Mouse (Mus musculus): ENCODE measurements around the gene Cbfa2t3. TPM values are rescaled to one million over a fixed set of nuclear protein-coding genes. Genes with fewer than 3 reads are reported as not detected.

The Cbfa2t3 gene
- total and polyA plus RNA-seq, 2 experiments from 2014 or later, result 10.0 to 12.6 TPM

GRCm38 (mm10) chr8:122675596-122676420 lies 23.1 kb downstream of the Cbfa2t3 start:
- DNase-seq (ENCODE audit: low spot score) (peak; percentile 50), ATAC-seq (no peak)
- H3K9me3 ChIP-seq (ENCODE audit: low read length), result no peaks in the 10 kb centered on the region
- peak overlapping the region; percentile 76 for H3K4me3 ChIP-seq (ENCODE audit: low read length)
- peak overlapping the region; percentile 89 for H3K9ac ChIP-seq (replicated peaks; ENCODE audit: low read length)
- WGBS, result 40% methylated on average over 17 of the region's 17 CpGs
- peaks cover 20% of the 10 kb centered on the region for H3K4me1 ChIP-seq (ENCODE audit: insufficient read depth, low read length)
- H3K4me2 ChIP-seq (ENCODE audit: low read depth, low read length), result peak overlapping the region; percentile 86
- H3K36me3 ChIP-seq (ENCODE audit: insufficient read depth, low read length), result no peaks in the 10 kb centered on the region
- peak overlapping the region; percentile 95 for H3K27ac ChIP-seq
- H3K27me3 ChIP-seq (ENCODE audit: insufficient read depth, low read length), result no peaks in the 10 kb centered on the region
- no peak for TF ChIP-seq CTCF (IDR thresholded peaks at IDR 0.05; ENCODE audit: low read depth)

- DNase-seq (ENCODE audit: low spot score) (peak; percentile 41), ATAC-seq (no peak)
- Histone ChIP-seq H3K27ac (no peak overlapping the region), H3K4me2 (ENCODE audit: low read depth, low read length) (peak overlapping the region; percentile 86), H3K27me3 (ENCODE audit: insufficient read depth, low read length) (no peaks in the 10 kb centered on the region), H3K9ac (replicated peaks; ENCODE audit: low read length) (no peak overlapping the region), H3K9me3 (ENCODE audit: low read length) (no peaks in the 10 kb centered on the region), H3K4me3 (ENCODE audit: low read length) (0 out of 2 replicates have a peak overlapping the region, but pooled peaks have one; percentile 76), H3K36me3 (ENCODE audit: insufficient read depth, low read length) (no peaks in the 10 kb centered on the region), H3K4me1 (ENCODE audit: insufficient read depth, low read length) (peaks cover 27% of the 10 kb centered on the region)
- 37% methylated on average over 7 of the region's 7 CpGs for WGBS
- TF ChIP-seq CTCF (IDR thresholded peaks at IDR 0.05; ENCODE audit: low read depth), result peak; percentile 50
These were observed 23.9 kb downstream of the Cbfa2t3 start for GRCm38 (mm10) chr8:122674999-122675398.

- no peaks in the 10 kb centered on the region for H3K36me3 ChIP-seq (ENCODE audit: insufficient read depth, low read length)
- H3K4me2 ChIP-seq (ENCODE audit: low read depth, low read length), result peak overlapping the region; percentile 33; the same call in 1 of the 2 replicates
- WGBS, result 62% methylated on average over 12 of the region's 12 CpGs
- no peak overlapping the region for H3K27ac ChIP-seq
- H3K9me3 ChIP-seq (ENCODE audit: low read length), result no peaks in the 10 kb centered on the region
- TF ChIP-seq CTCF (IDR thresholded peaks at IDR 0.05; ENCODE audit: low read depth), result no peak
- H3K9ac ChIP-seq (replicated peaks; ENCODE audit: low read length), result no peak overlapping the region
- DNase-seq (ENCODE audit: low spot score), result no peak
- H3K4me3 ChIP-seq (ENCODE audit: low read length), result no peak overlapping the region
- peaks cover 31% of the 10 kb centered on the region for H3K4me1 ChIP-seq (ENCODE audit: insufficient read depth, low read length)
- no peak for ATAC-seq
- H3K27me3 ChIP-seq (ENCODE audit: insufficient read depth, low read length), result no peaks in the 10 kb centered on the region
These were observed 24.9 kb downstream of the Cbfa2t3 start for GRCm38 (mm10) chr8:122673989-122674388.

GRCm38 (mm10) chr8:122671894-122672293 lies 27.0 kb downstream of the Cbfa2t3 start:
- WGBS, result 61% methylated on average over 6 of the region's 6 CpGs

DNA sequence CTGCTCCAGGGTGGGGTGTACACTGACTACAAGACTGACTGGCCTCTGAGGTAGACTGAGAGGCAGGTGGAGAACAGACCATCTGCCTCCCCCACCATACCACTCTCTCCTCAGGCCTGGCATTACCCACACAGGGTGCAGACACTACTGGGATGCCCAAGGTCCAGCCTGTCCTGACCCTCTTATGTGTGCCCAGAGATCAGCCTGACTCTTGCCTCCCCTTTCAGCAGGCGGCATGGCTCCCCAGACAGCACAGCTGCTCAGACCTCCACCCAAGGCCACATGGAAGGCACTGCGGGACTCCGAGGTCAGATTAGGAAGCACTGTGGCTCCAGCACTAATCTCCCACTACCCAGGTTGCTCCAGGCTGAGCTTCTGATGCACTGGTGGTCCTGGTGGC lies 28.2 kb downstream of the Cbfa2t3 start:
- ATAC-seq (no peak), DNase-seq (ENCODE audit: low spot score) (no peak)
- no peak overlapping the region for H3K27ac ChIP-seq
- no peak overlapping the region for H3K4me2 ChIP-seq (ENCODE audit: low read depth, low read length)
- WGBS, result 63% methylated on average over 3 of the region's 3 CpGs
- no peaks in the 10 kb centered on the region for H3K27me3 ChIP-seq (ENCODE audit: insufficient read depth, low read length)
- no peak for TF ChIP-seq CTCF (IDR thresholded peaks at IDR 0.05; ENCODE audit: low read depth)
- H3K9ac ChIP-seq (replicated peaks; ENCODE audit: low read length), result no peak overlapping the region
- H3K4me1 ChIP-seq (ENCODE audit: insufficient read depth, low read length), result peaks cover 34% of the 10 kb centered on the region
- H3K36me3 ChIP-seq (ENCODE audit: insufficient read depth, low read length), result no peaks in the 10 kb centered on the region
- no peaks in the 10 kb centered on the region for H3K9me3 ChIP-seq (ENCODE audit: low read length)
- no peak overlapping the region for H3K4me3 ChIP-seq (ENCODE audit: low read length)

More at GRCm38 (mm10) chr8:122671894-122672293, 27.0 kb downstream of the Cbfa2t3 start:
- Histone ChIP-seq H3K27me3 (ENCODE audit: insufficient read depth, low read length) (no peaks in the 10 kb centered on the region), H3K4me3 (ENCODE audit: low read length) (no peak overlapping the region), H3K4me1 (ENCODE audit: insufficient read depth, low read length) (peaks cover 34% of the 10 kb centered on the region), H3K9me3 (ENCODE audit: low read length) (no peaks in the 10 kb centered on the region), H3K9ac (replicated peaks; ENCODE audit: low read length) (no peak overlapping the region), H3K36me3 (ENCODE audit: insufficient read depth, low read length) (no peaks in the 10 kb centered on the region), H3K27ac (no peak overlapping the region), H3K4me2 (ENCODE audit: low read depth, low read length) (no peak overlapping the region)
- ATAC-seq, result no peak
- TF ChIP-seq CTCF (IDR thresholded peaks at IDR 0.05; ENCODE audit: low read depth), result no peak
- no peak for DNase-seq (ENCODE audit: low spot score)

DNA sequence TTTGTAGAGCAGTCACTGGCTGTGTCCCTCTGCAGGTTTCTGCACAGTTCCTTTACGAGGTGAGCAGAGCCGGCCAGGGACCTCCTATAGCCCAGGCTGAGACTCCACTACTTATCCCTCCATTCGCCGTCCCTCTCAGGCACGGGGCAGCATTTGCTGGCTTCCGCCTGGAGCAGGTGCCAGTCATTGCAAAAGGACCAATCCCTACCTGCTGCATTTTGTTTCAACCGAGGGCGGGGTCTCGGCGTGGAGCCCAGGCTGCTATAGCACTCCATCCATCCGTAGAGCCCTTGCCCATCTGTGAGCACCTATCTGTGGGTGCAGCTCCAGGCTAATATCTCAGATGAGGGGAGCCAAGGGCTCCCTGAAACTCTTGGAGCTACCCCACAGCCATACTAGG lies 28.9 kb downstream of the Cbfa2t3 start:
- no peaks in the 10 kb centered on the region for H3K27me3 ChIP-seq (ENCODE audit: insufficient read depth, low read length)
- H3K36me3 ChIP-seq (ENCODE audit: insufficient read depth, low read length), result no peaks in the 10 kb centered on the region
- H3K4me1 ChIP-seq (ENCODE audit: insufficient read depth, low read length), result peaks cover 34% of the 10 kb centered on the region
- no peak overlapping the region for H3K4me2 ChIP-seq (ENCODE audit: low read depth, low read length)
- no peak overlapping the region for H3K9ac ChIP-seq (replicated peaks; ENCODE audit: low read length)
- no peak for TF ChIP-seq CTCF (IDR thresholded peaks at IDR 0.05; ENCODE audit: low read depth)
- WGBS, result 20% methylated on average over 11 of the region's 11 CpGs
- DNase-seq (ENCODE audit: low spot score) (peak; percentile 17), ATAC-seq (0 out of 2 replicates have a peak, but pooled peaks have one; percentile 4)
- H3K27ac ChIP-seq, result no peak overlapping the region
- H3K4me3 ChIP-seq (ENCODE audit: low read length), result no peak overlapping the region
- no peaks in the 10 kb centered on the region for H3K9me3 ChIP-seq (ENCODE audit: low read length)

GRCm38 (mm10) chr8:122669370-122669769 lies 29.5 kb downstream of the Cbfa2t3 start:
- Histone ChIP-seq H3K9ac (replicated peaks; ENCODE audit: low read length) (no peak overlapping the region), H3K27ac (no peak overlapping the region), H3K4me1 (ENCODE audit: insufficient read depth, low read length) (peaks cover 34% of the 10 kb centered on the region), H3K36me3 (ENCODE audit: insufficient read depth, low read length) (no peaks in the 10 kb centered on the region), H3K9me3 (ENCODE audit: low read length) (no peaks in the 10 kb centered on the region), H3K4me2 (ENCODE audit: low read depth, low read length) (no peak overlapping the region), H3K27me3 (ENCODE audit: insufficient read depth, low read length) (no peaks in the 10 kb centered on the region), H3K4me3 (ENCODE audit: low read length) (no peak overlapping the region)
- DNase-seq (ENCODE audit: low spot score) (no peak), ATAC-seq (no peak)
- WGBS, result 31% methylated on average over 5 of the region's 5 CpGs
- no peak for TF ChIP-seq CTCF (IDR thresholded peaks at IDR 0.05; ENCODE audit: low read depth)

Data from hindbrain, postnatal 0 days (tissue).